Mouse (Mus musculus) testis, adult 2 months (tissue): Measurements from ENCODE around the gene Large1.

Experiments
- CTCF ChIP-seq: fragments of 200-500 bp; IDR thresholded peaks from 2 replicates; pipeline ENCODE4 v1.5.1; 2012; ENCODE audit warnings: low read depth, mild to moderate bottlenecking, inconsistent platforms, low read length, moderate library complexity; ENCODE audit not compliant: control insufficient read depth, insufficient read depth, insufficient replicate concordance
- POLR2A ChIP-seq: fragments of 200-500 bp; IDR thresholded peaks from 2 replicates; pipeline ENCODE4 v1.6.1; 2012; ENCODE audit warnings: low read depth, mild to moderate bottlenecking, inconsistent platforms, low read length, moderate library complexity; ENCODE audit not compliant: control insufficient read depth

GRCm38 (mm10) chr8:73161564-73161963 is 191.8 kb downstream of the Large1 start:
- no peak for TF ChIP-seq CTCF
- TF ChIP-seq POLR2A, result no peak
